Mouse (Mus musculus): Measurements from ENCODE around the gene Bicdl2.

DNA sequence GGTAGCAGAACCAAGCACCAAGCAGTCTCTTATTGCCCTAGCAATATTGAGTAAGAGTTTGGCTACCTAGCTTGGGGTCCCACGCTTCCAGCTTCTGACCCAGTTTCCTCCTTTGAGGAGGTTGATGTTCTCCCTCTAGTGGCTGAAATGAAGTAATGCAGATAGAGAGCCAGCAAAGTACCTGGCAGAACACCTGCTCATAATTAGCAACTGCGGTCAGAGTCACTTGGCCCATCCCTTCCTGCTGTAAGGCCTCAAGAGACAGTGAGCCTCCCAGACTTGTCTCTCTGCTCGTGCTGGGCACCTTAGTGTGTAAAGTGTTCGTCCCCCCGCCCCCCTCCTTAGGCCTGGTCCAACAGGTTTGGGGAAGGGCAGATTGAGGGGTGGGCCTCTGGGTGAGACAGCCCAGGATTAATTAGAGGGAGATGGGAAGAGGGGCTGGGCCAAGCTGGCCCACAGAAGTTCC is 4.3 kb downstream of the Bicdl2 start:
- TF ChIP-seq CTCF (IDR thresholded peaks at IDR 0.05; ENCODE audit: low read depth, low read length) (peak; percentile 69), TAL1 (conservative IDR thresholded peaks at IDR 0.05; ENCODE audit: low read depth, low read length) (no peak), GATA1 (IDR thresholded peaks at IDR 0.05; ENCODE audit: borderline replicate concordance, low read length) (no peak), POLR2AphosphoS5 (IDR thresholded peaks at IDR 0.05; ENCODE audit: insufficient replicate concordance, low read depth, low read length) (no peak)
